Mouse (Mus musculus) hematopoietic stem cell, adult 5-6 weeks (primary cell): Measurements from ENCODE around the gene Rflnb. TPM values are rescaled to one million over a fixed set of nuclear protein-coding genes. Genes with fewer than 3 reads are reported as not detected.

Source experiments
- total RNA-seq: library from RNA; stranded (forward); fragments of 172-1452, 232-1000 nt; gene quantifications from 2 replicates; pipeline ENCODE4 v1.2.3, GENCODE M21; 2017

Gene Rflnb
- total RNA-seq, 1 experiment from 2014 or later: 4.6 TPM

Other genes starting within 250 kb of the Rflnb start
- 0.13 TPM in 1 of 2 replicates, not detected in the other for gene Doc2b, start 231.7 kb downstream of the Rflnb start, total RNA-seq
- gene Rph3al, start 89.4 kb downstream of the Rflnb start, total RNA-seq: 2.6 and 4.4 TPM in 2 replicates
- gene 1700016K19Rik, start 27.9 kb downstream of the Rflnb start, total RNA-seq: not detected in 2 replicates
- 38.3 and 47.8 TPM in 2 replicates for gene Vps53, start 151.9 kb upstream of the Rflnb start, total RNA-seq
- 3.4 and 5.3 TPM in 2 replicates for gene Fam57a, start 151.9 kb upstream of the Rflnb start, total RNA-seq
- 0.65 and 1.1 TPM in 2 replicates for gene Dbil5, start 189.8 kb upstream of the Rflnb start, total RNA-seq
- 20.7 and 37.8 TPM in 2 replicates for gene Gemin4, start 189.9 kb upstream of the Rflnb start, total RNA-seq
- gene Mrm3, start 215.9 kb upstream of the Rflnb start, total RNA-seq: 16.1 and 33.6 TPM in 2 replicates
- gene Glod4, start 215.9 kb upstream of the Rflnb start, total RNA-seq: 295 and 311 TPM in 2 replicates